Mouse (Mus musculus) ovary, adult 18-20 months (tissue): Measurements from ENCODE around the gene Tmcc2.
"Not testable (repeated sequence)": the region's sequence is repeated elsewhere in the genome, so short reads cannot be mapped to it uniquely, and the experiment has no call there.

ENCODE experiments used
- DNase-seq: peaks from one replicate; pipeline ENCODE4 v3.0.0; 2022; ENCODE audit warnings: low spot score, mixed read lengths

Tmcc2 gene

GRCm38 (mm10) chr1:132367692-132368506 is 23.2 kb downstream of the Tmcc2 start:
- DNase-seq = peak; percentile 69

DNA sequence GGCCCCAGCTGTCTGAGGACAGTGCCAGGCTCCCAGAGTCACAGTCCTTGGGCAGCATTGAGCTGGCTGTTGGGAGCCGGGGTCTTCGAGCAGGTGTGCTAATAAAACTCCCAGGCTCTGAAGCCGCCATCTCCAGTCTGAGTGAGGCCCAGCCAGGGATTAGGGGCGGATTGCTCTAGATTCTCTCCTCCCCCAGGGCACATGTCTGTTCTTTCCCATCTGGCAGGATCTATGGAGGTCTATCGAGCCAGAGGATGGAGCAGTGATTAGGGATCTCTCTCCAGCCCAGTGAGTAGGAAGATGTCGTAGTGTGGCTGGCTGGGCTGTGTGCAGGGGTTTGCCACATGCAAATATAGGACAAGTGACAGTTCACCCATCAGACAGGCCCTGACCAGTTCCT is 24.1 kb downstream of the Tmcc2 start:
- DNase-seq = no peak

DNA sequence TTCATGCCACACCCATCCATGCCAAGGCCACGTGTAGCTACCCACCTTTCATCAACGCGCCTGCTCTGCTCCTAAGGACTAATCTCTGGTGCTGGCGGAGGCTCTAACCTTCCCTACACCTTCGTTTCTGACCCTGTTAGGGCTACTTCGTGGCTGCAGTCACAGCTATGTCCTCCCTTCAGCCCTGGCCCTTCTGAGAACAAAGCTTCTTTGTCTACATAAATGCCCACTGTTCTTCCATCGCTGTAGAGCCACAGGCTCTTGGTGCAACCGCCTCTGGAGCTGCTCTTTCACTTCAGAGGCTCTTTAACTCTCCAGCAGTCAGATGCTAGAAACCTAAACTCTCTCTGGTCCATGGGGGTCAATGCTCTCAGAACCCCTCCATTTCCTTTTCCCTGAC is 24.8 kb downstream of the Tmcc2 start:
- no peak for DNase-seq

GRCm38 (mm10) chr1:132365645-132366044 is 25.4 kb downstream of the Tmcc2 start:
- no peak for DNase-seq

DNA sequence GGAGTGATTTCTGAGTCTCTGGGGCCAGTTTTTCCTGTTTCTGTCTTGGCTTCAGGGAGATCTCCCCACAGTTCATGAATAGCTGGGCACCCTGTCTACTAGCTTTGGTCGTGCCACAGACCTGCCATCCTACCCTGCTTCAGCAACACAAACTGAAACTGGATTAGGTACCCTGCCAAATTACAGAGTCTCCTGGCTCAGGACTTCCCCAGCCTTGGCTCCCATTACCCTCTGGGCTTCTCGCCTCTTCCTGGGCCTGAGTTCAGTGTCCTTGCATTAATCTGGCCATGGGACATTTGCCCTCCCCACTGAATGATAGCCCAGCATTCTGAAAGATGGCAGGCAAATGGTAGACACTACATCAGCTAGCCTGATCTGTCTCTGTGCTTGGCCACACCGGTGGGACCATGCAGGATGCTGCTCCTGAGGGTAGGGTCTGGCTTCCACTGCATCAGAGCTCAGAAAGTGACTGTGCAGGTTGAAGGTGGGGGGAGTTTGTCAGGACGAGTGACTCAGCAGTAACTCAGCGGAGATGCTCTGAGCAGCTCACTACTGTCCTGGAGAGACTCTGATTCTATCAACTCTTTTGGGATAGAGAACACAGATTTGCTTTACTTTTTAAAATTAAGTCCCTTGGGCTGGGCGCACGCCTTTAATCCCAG is 26.1 kb downstream of the Tmcc2 start:
- no peak for DNase-seq

GRCm38 (mm10) chr1:132364388-132364787 is 26.7 kb downstream of the Tmcc2 start:
- DNase-seq = no peak

GRCm38 (mm10) chr1:132361959-132362358 is 29.1 kb downstream of the Tmcc2 start:
- no peak for DNase-seq

DNA sequence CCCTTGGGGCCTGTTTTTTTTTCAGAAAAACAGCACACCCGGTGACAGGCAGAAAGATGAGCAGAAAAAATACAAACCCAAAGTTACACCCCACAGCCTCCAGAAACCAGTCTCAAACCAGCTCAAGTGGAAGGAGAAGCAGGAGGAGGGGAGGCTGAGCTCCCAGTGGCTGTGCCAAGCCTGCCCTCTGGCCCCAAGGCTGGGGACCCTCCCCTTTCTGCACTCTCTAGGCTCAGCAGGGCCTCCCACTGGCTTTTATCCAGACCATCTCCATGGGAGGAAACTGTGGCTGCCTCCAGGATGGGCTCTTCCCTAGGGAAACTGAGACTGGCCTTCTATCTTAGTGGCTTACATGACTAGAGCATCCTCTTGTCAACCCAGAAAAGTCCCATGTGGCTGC is 34.2 kb downstream of the Tmcc2 start:
- DNase-seq = no peak

- DNase-seq = peak; percentile 62
These were observed 35.2 kb downstream of the Tmcc2 start for GRCm38 (mm10) chr1:132355841-132356242.

GRCm38 (mm10) chr1:132355162-132355601 is 35.9 kb downstream of the Tmcc2 start:
- DNase-seq = no peak

- no peak for DNase-seq
These were observed 36.8 kb downstream of the Tmcc2 start for GRCm38 (mm10) chr1:132354234-132354633.

- DNase-seq = no peak
These were observed 37.7 kb downstream of the Tmcc2 start for GRCm38 (mm10) chr1:132353389-132353788.

GRCm38 (mm10) chr1:132351058-132351457 is 40.0 kb downstream of the Tmcc2 start:
- DNase-seq = no peak

DNA sequence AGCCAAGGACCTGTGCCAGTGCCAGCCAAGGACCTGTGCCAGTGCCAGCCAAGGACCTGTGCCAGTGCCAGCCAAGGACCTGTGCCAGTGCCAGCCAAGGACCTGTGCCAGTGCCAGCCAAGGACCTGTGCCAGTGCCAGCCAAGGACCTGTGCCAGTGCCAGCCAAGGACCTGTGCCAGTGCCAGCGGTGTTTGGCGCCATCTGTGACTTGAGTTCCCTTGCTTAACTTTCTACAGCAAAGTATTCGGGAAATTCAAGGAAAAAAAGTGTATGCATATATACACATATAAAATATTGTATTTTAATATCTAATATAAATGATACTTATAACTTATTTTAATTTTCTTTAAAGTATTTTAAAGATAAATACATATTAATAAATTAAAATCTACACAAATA is 41.5 kb downstream of the Tmcc2 start:
- not testable (repeated sequence) for DNase-seq

DNA sequence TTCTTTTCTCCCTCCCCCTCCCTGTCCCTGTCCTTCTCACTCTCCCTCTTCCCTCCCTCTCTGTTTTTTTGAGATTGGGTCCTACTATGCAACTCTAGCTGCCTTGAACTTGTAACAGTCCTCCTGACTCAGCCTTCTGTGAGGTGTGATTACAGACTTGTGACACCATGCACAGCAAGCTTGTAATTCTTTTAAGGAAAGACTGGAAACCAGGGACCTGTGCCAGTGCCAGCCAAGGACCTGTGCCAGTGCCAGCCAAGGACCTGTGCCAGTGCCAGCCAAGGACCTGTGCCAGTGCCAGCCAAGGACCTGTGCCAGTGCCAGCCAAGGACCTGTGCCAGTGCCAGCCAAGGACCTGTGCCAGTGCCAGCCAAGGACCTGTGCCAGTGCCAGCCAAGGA is 42.0 kb downstream of the Tmcc2 start:
- not testable (repeated sequence) for DNase-seq

DNA sequence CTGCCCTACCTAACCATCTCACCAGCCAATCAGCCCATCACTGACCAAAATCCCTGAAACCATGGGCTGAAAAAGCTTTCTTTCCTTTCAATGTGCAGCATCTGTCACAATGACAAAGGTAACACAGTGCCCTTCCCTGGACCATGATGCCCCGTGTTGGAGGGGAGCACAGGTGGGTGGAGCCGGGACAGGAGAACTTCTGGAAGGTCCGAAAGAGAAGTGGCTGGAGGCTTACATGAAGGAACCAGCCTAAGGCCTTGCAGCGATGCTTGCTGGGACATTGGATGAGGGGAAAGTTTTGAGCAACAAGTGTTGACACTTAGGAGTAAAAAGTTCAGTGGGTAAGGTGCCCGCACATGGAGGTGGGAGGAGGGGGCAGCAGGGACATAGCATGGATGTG is 42.7 kb downstream of the Tmcc2 start:
- DNase-seq = no peak

GRCm38 (mm10) chr1:132346951-132347350 is 44.1 kb downstream of the Tmcc2 start:
- no peak for DNase-seq

- peak; percentile 53 for DNase-seq
These were observed 44.8 kb downstream of the Tmcc2 start for GRCm38 (mm10) chr1:132346134-132346851.

- no peak for DNase-seq
These were observed 45.6 kb downstream of the Tmcc2 start for GRCm38 (mm10) chr1:132345514-132345913.

DNA sequence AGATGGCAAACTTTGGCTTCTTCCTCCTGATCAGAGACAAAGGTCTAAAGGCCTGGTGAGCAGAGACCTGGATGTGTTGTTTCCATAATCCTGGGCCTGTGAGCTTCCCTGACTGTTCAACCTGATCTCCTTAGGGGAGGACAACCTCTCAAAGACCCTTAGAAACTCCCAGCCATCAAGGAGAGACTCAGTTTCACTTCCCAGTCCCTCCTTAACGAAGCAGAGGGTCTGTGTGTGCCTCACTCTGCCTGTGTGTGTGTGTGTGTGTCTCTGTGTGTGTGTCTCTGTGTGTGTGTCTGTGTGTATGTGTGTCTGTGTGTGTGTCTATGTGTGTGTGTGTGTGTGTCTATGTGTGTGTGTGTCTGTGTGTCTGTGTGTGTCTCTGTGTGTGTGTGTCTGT is 47.4 kb downstream of the Tmcc2 start:
- DNase-seq = no peak

DNA sequence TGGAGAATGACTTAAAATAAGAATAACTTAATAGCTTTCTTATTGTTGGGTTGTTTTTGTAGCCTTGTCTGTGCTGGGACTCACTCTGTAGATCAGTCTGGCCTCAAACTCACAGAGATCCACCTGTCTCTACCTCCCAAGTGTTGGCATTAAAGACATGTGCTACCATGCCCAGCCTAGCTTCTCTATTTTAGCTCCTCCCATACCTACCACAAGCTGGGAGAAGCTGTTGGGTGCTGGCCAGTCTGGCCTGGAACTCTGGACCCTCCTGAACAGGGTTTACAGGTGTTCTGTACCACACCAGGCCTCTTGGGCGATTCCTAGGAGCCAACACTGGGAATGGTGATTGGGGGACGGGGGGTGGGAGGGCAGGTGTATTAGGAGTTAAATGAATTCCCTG is 47.9 kb downstream of the Tmcc2 start:
- no peak for DNase-seq

DNA sequence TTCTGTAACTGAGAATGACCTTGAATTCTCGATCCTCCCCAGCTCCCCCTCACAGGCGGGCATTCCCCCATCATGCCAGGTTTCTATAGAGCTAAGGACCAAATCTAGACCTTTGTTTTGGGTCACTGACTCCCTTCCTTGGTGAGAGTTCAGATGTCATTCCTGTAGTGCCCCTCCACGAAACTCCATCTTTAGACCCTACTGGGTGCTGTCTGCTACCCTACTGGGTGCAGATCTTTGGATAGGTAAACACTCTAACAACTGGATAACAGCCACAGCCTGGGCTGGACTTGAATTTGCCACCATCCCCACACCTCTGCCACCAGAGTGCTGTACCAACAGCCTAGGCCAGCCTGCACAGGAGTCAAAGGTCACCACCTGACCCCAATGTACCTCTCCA is 48.6 kb downstream of the Tmcc2 start:
- DNase-seq = no peak
